Mouse (Mus musculus): ENCODE measurements around the gene Akt2.

The Akt2 gene

DNA sequence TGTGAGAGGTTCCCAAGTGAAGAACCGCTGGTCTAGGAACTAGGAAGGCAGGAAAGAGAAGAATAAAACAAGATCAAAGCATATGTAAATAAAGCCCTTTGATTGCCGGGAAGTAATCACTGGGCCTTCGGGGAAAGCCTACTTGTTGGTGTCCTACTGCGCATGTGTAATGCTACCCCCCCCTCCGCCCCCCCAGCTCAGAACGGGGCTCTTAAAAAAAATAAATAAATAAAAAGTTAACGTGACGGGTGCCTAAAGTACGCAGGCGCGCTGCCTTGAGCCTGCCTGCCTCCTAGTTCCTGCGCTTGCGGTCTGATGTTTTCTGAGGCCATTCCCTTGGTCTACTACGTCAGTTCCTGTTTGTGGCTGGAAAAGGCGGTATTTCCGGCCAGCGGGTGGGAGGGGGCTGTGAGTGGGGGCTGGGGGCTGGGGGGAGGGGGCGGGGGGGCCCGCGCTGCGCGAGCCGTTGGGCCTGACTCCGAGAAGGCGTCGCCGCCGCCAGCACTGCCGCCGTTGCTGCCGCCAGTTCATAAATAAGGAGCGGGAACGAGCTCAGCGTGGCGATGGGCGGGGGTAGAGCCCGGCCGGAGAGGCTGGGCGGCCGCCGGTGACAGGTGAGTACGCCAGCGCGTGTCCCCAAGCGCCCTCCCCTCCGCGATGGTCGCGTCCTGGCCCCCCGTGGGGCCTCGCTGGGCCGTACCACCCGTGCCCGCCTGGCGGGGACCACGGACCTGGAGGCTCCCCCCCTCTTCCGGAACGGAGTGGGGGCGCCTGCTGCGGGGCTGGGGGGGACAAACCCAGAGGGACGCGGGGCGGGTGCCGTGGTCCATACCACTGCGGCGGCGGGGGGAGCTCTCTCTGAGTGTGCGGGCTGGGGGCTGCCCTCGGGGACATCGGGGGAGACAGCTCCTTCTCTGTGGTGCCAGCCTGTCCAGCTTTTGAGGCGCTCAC, at the start of gene Akt2:
Gene Akt2 (plus strand): TSS at position 287 of the 951 bp plus-strand sequence.
- peak; percentile 91 for DNase-seq

DNA sequence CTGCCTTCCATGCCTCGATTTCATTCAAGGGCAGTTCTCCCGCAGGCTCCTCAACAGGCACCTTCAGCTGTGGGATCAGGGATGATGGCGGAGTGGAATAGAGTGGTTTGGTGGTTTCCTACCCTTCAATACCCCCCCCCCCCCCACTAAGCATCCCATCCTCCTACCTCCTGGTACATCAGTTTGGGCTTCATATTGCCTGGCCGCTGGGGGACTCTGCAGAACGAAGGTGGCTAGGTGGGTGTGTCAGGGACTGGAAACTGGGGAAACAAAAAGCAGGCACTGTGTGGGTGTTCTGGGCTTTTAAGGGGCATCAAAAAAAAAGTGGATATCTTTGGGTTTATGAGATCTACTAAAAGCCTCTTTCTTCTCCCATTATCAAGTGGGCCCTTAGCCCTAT, 49.4 kb upstream of the Akt2 start:
- no peak for DNase-seq

DNA sequence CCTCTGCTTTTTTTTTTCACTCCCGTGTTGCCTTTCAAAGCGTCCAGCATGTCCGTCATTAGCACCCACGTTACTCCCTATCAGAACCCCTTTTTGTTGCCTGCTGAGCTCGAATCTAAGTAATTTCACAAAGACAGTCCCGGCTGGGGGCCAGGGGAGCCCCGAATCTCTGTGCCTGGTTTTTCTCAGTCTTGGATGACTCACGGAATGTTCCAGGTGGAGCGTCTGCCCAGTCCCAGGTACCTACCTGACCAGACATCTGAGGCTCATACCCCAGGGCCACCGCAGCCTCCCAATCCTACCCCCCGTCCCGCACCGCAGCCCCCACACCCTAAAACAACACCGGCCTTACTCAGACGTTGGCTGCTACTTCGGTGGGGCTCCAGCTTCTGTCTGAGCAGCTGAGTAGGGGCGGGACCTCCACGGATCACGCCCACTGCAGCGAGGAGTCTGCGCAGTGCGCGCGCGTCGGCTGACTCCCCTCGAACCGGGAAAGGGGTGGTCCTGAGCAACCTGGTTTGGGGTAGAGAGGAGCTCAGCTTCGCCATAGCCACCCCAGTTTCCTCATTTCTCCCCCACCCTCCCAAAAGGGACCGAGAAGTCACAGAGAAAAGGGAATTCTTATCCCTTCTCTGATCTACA, 48.8 kb upstream of the Akt2 start:
- DNase-seq: peak; percentile 83

DNA sequence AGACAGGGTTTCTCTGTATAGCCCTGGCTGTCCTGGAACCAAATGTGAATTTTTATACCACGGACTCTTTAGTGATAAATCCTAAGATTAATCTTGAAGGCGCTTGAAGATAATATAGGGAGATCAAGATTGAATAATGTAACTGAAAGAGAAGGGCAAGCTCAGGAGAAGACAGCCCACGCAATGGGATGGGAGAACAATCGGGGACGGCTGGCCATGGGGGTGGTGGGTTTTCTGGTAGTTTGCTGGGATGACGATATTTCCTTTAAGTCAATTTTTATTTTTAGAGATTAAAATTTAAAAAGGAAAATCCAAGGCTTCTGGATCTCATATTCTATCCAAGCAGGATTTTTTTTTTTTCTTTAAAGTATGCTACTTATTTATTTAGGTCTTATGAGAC, 48.3 kb upstream of the Akt2 start:
- no peak for DNase-seq

DNA sequence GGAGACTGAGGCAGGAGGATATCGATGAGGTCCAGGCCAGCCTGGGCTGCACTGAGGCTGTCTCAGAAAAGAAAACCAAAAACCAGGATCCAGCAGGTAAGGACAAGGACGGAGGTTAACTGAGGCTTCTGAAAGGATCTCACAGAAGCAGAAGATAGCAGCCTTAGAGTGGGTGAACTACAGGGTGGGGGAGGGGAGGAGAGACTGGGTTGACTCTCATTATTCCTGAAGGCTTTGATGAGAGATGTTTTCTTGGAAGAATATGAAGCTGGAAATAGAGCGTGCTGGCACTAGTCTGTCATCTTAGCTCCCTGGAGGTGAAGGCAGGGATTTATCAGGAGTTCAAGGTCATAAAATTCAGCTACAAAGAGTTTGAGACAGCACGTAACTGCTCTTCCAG, 47.5 kb upstream of the Akt2 start:
- DNase-seq: no peak

DNA sequence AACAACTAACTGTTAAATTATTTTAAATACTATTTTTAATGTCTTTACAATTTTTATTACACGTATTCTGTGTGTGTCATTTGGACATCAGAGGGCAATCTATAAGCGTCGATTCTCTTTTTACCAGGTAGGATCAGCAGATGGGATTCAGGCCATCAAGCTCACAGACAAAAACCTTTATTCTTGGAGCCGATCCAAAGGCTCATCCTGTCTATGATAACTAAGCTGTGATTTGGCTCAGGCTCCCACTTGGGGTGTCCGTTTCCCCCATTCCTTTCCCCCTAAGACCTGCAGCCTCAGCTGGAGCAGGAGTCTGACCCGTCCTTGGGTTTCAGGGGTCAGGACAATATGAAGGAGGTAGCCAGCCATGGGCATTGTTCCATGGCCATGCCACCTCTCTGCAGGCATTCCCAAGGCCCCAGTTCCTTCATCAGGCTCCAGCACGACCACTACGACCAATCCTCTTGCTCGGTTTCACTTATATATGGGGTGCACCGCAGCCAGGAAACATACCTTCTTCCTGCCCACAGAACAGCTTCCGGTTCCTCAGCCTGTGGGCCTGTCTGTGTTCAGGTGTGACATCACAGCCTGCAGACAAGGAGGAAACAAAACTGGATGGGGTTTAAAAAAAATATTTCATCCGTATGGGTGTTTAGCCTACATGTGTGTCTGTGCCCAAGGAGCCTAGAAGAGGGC, 46.5 kb upstream of the Akt2 start:
- DNase-seq: no peak

DNA sequence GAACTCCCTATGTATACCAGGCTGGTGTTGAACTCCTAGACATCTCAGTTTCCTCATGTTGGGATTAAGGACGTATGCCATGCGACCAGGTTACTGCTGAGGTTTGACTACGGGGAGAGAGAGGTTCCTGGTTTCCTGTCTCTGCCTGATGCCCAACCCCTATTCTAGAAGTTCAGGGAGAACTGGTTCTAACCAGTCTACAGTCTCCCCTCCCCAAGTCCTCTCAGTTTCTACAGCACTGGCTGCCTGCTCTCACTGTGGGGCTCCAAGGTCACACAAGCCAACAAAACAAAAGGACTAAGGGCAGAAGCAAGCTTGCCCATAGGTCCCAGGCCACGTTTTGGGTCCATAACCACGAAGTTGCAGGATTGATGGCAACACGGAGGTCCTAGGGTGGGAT, 41.8 kb upstream of the Akt2 start:
- DNase-seq: no peak

DNA sequence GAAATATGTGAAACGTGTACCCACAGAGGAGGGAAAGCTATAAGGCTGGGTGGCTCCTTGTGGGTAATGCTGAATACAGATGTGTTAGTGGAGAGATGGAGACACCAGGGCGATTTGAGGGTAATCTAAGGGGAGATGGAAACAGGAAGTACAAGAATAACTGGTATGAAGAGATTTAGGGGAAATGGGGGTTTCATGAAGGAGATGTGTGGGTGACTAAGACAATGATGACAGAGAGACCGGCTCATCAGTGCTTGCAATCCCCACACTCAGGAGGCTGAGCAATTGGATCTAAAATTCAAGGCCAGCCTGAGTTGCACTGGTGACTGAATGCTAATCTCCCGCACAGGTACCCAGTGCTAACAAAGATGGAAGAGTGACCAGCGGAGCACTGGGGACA, 39.3 kb upstream of the Akt2 start:
- DNase-seq: no peak

DNA sequence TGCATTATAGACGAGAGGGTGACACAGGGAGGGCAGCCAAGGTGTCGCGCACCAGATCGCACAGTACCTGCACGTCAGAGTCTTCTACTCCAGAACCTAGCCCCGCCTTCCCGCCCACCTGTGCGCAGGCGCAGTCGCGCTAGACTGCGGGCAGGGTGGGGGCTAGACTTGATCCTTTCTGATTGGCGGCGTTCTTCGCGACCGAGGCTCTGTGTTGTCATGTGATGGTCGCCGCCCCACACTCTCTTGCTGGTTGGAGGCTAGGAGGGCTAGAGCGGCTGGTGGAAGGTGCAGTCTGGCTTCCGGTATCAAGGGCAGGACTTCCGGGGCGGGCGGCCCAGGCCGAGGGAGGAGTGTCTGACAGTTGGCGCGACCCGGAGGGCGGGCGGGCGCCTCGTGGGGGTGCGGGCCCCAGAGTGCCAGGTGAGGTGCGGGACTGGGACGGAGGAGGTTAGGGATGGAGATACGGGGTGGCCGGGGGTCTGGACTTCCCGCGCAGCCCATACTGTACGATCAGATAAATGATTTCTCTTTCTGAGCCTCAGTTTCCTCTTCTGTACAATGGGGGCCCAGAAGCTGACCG, 38.3 kb upstream of the Akt2 start, which contains the start of the genes Pld3 and 2310022A10Rik:
Gene Pld3 (minus strand): TSS at position 288 of the 583 bp plus-strand sequence.
Gene 2310022A10Rik (plus strand): TSS at position 303 of the 583 bp plus-strand sequence.
- peak; percentile 93 for DNase-seq

DNA sequence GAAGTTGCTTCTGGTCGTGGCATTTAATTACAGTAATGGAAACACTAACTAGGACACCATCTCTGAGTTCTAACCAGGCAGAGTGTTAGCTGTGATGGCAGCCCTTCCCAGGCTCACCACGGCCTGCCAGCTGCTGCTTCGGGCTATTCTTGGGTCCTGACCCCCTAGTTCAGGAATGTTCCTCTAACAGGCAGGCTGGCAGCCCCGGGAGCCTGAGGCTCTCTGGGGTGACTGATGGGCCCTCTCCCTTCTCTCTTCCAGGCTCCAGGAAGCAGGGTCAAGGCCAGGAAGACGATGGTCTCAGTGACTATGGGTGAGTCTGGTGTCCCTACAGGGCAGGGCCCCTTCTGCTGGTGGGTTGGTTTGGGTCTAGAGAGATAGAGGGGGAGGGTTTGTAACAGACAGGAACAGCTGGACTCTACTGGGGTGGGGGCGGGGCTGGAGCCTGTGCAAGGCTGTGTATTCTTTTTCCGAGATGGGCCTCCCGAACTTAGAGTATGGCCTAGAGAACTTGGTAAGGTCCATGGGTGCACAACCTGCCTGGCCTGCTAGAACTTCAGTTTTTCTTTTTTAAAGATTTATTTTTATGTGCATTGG, 31.0 kb upstream of the Akt2 start:
- no peak for DNase-seq

DNA sequence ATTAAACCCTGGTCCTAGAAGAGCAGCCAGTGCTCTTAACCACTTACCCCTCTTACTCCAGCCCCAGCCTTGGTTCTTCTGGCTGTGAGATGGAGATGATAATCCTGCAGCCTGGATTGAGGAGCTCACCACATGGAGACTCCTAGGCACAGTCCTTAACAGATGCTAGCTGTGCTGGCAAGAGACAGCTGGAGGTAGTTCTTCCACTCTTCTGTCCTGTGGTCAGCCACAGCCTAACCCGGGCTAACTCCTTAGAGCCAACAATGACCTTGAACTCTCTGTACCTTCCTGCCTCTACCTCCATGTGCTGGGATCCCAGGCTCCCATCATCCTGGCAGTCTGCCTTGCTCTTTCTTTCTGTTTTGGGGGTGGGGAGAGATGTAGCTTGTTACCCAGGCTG, 30.4 kb upstream of the Akt2 start:
- no peak for DNase-seq

DNA sequence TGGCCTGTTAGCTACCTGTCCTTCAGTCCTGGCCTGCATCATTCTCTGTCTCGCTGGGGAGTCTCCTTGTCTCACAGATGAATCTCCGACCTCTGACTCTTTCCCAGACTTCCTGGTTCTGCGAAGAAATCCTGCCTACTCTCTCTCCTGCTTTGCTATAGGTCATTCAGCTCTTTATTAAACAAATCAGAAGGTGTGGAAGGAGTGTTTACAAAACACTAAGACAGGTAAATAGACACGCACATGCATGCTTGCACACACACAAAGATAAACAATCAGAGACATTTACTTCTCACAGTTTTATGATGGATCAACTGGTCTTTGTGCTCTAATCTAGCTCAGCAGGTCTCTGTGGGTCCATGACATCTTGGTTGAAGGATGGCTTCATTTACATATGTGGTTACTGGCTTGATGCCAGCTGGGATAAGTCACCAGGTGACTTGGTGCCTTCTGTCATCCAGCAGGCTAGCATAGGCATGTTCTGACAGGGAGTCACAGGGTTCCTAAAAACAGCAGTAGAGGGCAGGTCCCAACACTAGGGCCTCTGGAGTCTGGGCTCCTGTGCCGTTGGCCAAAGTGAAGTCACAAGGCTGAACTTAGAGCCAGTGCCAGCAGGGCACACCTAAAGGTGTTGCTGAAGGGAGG, 21.6 kb upstream of the Akt2 start:
- no peak for DNase-seq

DNA sequence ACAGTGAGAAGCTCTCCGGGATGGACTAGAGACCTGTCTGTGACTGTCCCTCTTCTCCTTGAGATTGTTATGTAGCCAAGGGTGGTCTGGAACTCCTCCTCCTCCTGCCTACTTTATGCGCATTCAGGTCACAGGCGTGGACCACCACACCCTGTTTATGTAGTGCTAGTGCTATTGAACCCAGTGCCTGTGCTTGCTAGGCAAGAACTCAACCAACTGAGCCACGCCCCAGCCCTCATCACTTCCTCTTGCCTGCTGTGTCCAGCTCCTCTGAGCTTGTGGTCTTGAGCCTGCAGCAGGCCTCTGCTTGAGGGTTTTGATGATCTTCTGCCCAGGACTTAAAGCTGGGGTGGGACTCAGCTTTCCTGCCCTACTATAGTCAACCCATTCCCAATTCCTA, 19.2 kb upstream of the Akt2 start:
- no peak for DNase-seq

DNA sequence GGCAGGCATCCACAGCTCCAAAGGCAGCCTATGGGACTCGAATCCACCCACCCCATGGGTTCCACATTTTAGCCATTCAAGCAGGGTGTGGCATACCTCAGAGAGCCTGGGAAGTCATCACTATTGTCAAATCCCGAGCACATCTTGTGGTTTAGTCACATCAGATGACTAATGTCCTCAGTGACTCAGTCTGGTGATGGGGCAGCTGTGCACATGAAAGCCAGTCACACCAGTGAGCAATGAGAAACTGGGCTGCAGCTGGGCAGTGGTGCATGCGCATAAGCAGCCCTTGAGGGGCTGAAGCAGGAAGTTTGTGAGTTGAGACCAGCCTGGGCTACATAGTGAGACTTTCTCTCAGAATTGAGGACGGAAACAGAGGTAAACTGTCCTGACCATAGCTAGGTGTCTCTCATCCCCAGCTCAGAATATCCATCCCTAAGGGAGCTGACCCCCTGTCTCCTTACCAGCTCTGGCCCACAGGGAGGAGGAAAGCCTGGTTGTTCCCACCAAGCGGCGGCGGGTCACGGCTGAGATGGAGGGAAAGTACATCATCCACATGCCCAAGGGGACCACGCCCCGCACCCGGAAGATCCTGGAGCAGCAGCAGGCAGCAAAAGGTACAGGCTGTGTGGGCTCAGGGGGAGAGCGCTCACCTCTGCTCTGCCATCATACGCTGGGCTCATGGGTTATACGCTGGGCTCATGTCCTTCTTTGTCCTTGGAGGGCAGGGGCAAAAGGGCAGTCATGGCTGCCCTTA, 17.1 kb upstream of the Akt2 start:
- no peak for DNase-seq

DNA sequence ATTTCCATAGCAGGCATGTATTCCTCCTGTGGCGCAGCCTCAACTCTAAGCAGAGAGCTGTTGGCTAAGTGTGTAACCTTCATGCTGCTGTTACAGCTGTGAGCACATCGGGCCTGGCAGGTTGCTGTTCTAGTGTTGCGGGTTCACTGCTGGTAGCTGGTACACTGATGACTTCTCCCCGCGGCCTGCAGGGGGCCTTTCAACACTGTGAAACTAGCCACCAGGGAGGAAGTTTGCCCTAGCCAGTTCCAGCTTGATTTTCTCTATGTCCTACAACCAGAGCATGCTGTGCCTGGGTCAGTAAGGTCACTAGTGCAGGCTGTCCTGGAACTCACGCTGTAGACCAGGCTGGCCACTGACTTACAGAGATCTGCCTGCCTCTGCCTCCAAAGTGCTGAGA, 14.4 kb upstream of the Akt2 start:
- peak; percentile 57 for DNase-seq

DNA sequence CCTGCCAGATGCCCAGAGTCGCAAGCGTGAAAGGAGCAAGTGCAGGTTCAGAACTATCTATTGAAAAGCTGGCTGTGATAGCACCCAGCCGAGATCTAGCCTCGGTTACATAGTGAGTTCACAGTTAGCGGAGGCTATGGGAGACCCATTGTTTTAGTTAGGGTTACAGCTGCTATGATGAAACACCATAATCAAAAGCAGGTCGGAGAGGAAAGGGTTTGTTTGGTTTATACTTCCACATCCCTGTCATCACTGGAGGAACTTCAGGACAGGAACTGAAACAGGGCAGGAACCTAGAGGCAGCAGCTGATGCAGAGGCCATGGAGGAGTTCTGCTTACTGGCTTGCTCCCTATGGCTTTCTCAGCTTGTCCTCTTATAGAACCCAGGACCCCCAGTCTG, 13.8 kb upstream of the Akt2 start:
- DNase-seq: no peak

DNA sequence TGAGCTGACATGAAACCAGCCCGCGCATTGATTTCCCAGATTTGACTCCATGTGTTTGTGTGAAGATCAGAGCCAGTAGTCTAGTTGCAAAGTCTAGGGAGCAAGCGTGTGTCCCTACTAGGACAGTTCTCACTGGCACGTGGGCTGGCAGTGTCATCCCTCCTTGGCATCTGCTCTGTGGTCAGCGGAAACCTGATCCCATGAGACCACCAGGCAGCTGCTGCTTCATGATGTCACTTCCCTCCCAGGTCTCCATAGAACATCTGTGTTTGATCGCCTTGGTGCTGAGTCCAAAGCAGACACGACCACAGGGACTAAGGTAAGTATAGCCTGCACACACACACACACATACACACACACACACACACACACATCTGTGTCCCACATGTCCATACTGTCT, 12.9 kb upstream of the Akt2 start:
- DNase-seq: no peak

DNA sequence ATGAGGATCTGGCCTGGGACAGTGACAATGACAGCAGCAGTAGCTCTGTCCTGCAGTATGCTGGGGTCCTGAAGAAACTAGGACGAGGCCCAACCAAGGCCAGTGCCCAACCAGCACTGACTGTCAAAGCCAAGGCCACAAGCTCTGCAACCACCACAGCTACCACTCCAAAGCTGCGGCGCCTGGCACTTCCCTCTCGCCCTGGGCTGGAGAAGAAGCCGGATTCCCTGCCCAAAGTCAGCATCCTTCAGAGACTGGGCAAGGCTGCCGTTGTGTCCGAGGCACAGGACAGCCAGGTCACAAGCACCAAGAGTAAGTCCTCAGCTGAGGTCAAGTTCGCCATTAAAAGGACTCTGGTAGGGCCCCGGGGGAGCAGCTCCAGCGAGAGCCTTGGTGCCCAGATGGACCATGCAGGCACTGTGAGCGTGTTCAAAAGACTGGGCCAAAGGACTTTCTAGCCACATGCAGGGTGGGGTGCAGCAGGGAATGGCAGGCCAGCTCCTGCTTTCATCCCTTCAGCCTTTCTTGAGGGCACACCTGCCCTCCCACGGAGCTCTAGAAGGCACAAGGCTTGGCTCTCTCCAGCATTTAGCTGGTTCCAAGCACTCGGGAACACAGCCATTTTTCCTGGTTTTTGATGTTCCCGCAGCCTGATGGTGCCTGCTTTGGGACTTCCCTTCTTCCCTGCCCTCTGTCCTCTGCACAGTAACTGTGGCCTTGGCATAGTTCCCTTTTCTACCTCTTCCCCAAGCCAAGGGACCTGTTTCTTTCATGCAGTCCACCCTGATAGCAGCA, 10.8 kb upstream of the Akt2 start:
- no peak for DNase-seq

DNA sequence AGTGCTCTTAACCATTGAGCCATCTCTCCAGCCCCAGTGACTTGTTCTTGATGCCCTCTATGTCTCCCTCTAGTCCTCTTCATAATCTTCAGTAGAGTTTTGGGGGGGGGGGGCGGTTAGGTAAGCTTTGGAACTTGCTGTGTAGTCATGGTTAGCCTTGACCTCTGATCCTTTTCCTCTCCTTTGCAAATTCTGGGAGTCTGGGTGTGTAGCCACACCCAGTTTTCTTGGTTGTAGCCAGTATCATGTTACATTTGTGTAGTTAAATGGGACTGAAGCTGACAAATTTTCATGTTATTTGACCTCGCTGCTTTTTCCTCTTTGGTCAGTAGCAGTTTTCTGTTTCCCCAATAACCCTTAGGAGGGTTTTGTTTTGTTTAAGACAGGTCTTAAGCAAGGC, 4.5 kb upstream of the Akt2 start:
- DNase-seq: no peak

DNA sequence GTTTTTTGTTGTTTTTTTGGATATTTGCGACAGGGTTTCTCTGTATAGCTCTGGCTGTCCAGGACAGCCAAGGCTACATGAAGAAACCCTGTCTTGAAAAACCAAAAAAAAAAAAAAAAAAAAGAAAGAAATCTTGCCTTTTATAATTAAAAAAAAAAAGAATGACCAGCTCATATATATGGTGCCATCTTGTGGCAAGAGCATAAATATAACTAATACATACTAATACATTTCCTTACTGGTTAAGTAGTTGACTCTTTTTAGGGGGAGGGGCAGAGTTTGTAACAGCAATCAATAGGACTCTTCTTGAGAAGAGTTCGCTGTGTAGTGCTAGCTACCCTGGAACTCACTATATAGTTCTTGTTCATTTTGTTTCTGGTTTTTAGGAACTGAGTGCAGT, 3.6 kb upstream of the Akt2 start:
- no peak for DNase-seq

DNA sequence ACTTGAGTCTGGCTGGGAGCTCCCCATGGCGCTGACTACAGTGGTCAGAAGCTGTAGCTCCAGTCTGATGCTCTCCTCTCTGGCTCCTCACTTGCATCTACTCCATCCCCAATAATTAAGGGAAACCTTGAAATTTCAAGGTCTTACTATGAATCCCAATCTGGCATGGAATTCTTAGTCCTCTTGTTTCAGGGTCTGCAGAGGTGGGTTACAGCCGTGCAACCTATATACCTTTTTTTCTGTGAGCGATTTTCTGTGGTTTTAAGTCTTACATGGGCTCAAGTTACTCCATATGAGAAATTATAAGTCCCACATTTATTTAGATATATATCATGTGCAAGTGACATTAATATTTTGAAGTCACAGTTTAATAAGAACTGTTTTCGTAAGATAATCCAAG, 1.3 kb upstream of the Akt2 start:
- no peak for DNase-seq
